ENCODE assay signal across 3 mouse cellular contexts in the genomic region with DNA sequence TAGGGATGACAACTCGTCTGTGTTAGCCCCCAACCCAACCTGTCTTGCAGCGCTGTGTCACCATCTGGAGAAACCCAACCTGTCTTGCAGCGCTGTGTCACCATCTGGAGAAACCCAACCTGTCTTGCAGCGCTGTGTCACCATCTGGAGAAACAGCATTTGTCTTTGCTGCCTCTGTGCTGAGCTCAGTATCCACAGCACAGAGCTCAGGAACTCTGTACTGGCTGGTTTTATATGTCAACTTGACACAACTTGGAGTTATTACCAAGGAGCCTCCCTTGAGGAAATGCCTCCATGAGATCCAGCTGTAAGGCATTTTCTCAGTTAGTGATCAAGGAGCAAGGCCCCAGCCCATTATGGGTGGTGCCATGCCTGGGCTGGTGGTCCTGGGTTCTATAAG. TPM values are rescaled to one million over a fixed set of nuclear protein-coding genes. Genes with fewer than 3 reads are reported as not detected.
"Had no signal": no experiment of that assay in that cellular context is flagged by ENCODE, and none has a peak within 500 bp of the region (broad histone marks: within the 10 kb centered on the region; RNA-seq: fewer than 3 reads in every experiment).

No protein-coding gene starts in this region.

RNA-seq across cellular contexts. Expression of gene Sla2, which starts 38.1 kb away (rescaled TPM):
- total RNA-seq: left cerebral cortex, postnatal 10 days had no signal
- polyA plus RNA-seq: midbrain, embryonic 16.5 days; neural tube, embryonic 13.5 days had no signal
